Mouse (Mus musculus) CD4-positive, CD25-positive, alpha-beta regulatory T cell, adult 9 weeks (primary cell): ENCODE results near the gene Enpp5. TPM values are rescaled to one million over a fixed set of nuclear protein-coding genes. Genes with fewer than 3 reads are reported as not detected.

Experiments
- polyA plus RNA-seq: library from polyadenylated mRNA; unstranded; fragments of 100-300 nt; shearing (Covaris generic); gene quantifications from one replicate; pipeline ENCODE4 v1.2.1, GENCODE M21; 2017

Enpp5 gene
- 15.0 TPM for polyA plus RNA-seq

DNA sequence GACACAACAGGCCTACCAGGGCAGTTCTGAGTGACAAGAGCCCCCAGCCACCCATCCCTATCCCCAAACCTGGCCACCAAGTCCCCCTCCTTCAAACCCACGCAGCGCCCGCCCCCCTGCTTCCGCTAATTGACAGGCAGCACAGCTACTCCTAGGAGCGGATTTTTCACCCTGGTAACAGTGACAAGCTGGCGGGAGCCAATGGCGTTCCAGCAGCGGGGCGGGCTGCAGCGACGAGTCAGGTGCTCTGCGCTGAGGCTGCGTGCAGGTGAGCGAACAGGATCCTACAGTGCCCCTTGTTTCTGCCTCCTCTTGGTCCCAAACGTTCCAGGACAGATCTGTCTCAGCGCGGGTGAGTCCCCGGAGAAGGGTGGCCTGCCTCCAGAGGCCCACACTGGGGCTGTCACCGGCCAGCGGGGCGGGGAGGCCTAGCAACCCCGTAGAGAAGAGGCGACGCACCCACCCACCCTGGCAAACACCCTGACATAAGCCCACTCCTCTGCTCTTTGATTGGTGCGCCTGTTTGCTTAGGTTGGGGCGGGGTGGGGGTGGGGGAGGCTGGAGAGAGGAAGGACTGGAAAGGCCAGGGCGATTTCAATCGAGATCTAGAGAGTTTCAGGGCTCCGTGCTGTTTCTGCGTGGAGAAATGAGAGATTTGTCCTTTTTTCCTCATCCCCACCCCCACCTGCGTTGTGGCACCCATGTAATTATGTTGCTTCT, at the start of gene Enpp5:
TSS of gene Enpp5 (plus strand) at position 183 of the 720 bp plus-strand sequence.

DNA sequence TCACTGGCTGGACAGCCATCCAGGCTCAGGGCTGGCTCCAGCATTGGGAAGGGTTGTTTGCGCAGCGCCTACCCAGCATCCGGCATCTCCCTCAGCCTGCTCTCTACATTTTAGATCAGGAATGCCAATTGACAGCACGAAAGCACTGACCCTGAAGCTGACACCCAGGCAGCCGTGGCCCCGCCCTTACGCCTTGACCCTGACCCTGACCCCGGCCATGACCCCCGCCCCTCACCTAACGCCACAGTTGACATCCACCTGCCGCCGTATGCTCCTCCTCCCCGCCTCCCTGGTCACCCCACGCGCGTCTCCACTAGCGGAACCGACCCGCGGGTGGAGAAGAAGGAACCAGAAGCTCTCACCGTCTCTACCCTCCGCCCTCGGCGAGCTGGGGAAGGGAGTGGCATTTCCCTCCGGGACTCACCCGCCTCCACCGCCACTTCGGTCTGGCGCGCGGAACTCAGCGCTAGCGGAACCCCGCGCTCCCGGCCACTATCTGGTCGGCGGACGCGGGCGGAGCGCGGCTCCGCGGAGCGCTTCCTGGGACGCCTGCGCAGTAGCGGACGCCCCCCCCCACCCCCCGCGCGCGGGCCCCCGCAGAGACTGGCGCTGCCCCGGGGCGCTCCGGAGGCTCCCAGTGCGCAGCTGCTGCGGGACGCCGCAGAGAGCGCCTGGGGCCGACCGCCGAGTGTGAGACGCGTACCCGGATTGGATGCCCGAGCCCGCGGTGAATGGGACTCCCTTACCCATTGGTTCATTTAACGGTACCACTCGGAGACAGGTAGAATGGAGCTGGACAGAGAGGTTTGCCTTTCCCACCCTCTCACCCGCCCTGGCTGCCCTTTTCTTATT, 26.9 kb downstream of the Enpp5 start, which contains the start of gene Enpp4:
TSS of gene Enpp4 (minus strand) at position 523 of the 852 bp plus-strand sequence.

Other genes with a start within 250 kb of the Enpp5 start
- 11.3 TPM for gene Enpp4, start 27.0 kb downstream of the Enpp5 start, polyA plus RNA-seq
- 0.16 TPM for gene Clic5, start 109.8 kb downstream of the Enpp5 start, polyA plus RNA-seq